Mouse (Mus musculus): ENCODE data around the gene Ccl1.

GRCm38 (mm10) chr11:82182401-82182800, 123.1 kb downstream of the Ccl1 start:
- TF ChIP-seq FLI1 (IDR thresholded peaks at IDR 0.05; ENCODE audit: low read length), result no peak
- no peak for TF ChIP-seq GATA1 (IDR thresholded peaks at IDR 0.05; ENCODE audit: borderline replicate concordance, low read length)
